Comparison of ENCODE assay signal across 1 mouse cellular context in the genomic region with DNA sequence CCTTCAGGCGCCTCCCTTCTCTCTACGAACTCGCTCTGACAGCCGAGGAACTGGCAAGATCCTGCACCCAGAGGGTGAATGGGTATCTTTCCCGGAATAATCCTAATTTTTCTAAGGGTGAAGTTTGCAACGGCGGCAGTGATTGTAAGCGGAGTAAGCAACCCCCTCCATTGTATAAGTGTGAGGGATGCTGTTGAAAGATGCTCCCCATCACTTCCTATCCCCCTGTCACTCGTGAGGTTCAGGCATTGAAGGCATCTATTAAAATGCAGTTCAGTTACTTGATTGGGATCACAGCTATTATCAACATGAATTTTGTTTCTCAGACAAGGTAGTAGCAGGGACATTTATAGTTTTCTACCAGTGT.
TF ChIP-seq lines count a peak whose summit lies in the region.

No protein-coding gene starts in this region.

TF ChIP-seq in CH12.LX, 34 proteins besides CTCF, POLR2A, EP300 and RAD21 (continued from another document):
- TF ChIP-seq GABPA (IDR thresholded peaks at IDR 0.05; ENCODE audit: insufficient replicate concordance, low read depth, low read length): no peak
- TF ChIP-seq NRF1 (IDR thresholded peaks at IDR 0.05; ENCODE audit: low read depth, low read length): no peak
- no peak for TF ChIP-seq PAX5 (IDR thresholded peaks at IDR 0.05; ENCODE audit: low read length)
